Comparison of ENCODE assay signal across 1 mouse cellular context in the genomic region with DNA sequence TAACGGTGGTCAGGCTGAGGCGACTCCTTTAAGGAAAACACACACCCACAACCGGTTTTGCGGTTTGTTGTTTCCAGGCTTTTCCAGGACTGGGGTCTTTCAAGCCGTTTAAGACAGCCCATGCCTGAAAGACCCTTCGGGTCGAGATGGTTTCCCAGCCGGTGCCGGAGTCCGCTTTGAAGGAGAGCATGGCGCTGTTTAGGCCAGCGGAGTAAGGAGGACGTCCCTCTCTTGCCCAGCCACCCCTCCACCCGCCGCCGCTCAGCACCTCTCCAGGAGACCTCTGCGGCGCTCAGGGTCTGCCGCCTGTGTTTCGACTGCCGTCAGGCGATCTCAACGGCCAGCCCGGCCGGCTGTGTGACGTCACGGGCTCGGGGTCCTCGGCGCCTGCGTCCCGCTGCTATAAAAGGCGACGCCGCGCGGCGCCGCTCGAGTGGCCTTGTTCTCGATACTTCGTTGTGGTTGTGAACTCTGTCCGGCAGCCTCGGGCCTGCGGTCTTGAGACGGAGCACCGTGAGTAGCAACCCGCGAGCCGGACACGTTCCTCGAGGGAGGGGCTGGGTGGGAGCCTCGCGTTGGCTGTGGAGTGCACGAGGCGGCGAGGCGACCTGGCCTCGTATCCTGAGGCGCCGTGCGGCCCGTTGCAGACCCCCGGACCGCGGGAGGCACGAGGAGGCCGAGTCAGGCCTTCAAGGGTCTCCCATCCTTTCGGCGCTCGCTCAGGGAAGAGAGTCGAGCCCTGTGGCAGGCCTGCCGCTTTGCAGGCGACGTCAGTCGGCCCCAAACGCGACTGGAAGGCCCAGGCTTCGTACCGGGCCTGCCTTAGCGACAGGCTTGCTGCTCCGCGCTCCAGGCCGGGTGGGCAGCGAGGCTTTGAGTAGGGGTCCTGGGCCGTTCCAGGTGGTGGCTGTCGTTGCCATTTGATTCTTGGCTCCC.
TF ChIP-seq lines count a peak whose summit lies in the region.

A gene (plus strand): TSS at position 390 of the 936 bp plus-strand sequence.

TF ChIP-seq in MEL, 35 proteins besides CTCF, POLR2A, EP300 and RAD21 (continued from another document):
- TF ChIP-seq SMC3 (IDR thresholded peaks at IDR 0.05; ENCODE audit: low read depth, low read length) (no peak), USF2 (IDR thresholded peaks at IDR 0.05; ENCODE audit: borderline replicate concordance in 1 of 2, insufficient read depth in 1 of 2, low read depth in 1 of 2, low read length in 2 of 2) (no peak), ZKSCAN1 (IDR thresholded peaks at IDR 0.05; ENCODE audit: low read depth, low read length) (no peak), ZNF384 (IDR thresholded peaks at IDR 0.05; ENCODE audit: low read depth, low read length) (no peak), RCOR1 (IDR thresholded peaks at IDR 0.05; ENCODE audit: low read depth, low read length) (0 out of 2 replicates have a peak, but pooled peaks have one; percentile 22), POLR2AphosphoS2 (IDR thresholded peaks at IDR 0.05; ENCODE audit: low read length) (peak; percentile 100)
